Mouse (Mus musculus): Measurements from ENCODE around the gene Arpc1b.
"Not testable (repeated sequence)": the region's sequence is repeated elsewhere in the genome, so short reads cannot be mapped to it uniquely, and the experiment has no call there.

Arpc1b gene

GRCm38 (mm10) chr5:145114071-145114605 is at the start of gene Arpc1b:
Gene Arpc1b, plus strand, starts transcription at chr5:145114215.
- in situ Hi-C loops (cut with MseI, MboI), result no loop called here

GRCm38 (mm10) chr5:145064765-145065340 is 49.2 kb upstream of the Arpc1b start:
- in situ Hi-C loops (cut with MseI, MboI), result loop anchor here in 1 of 2 experiments (10.0 kb wide), 1 partner anchor 60 kb away; no protein-coding TSS in a partner anchor

- in situ Hi-C loops (cut with MseI, MboI), result loop anchor here in 1 of 2 experiments (10.0 kb wide), 1 partner anchor 64 kb away; no protein-coding TSS in a partner anchor
These were observed 45.2 kb upstream of the Arpc1b start for GRCm38 (mm10) chr5:145068863-145069262.

GRCm38 (mm10) chr5:145069707-145070106 is 44.3 kb upstream of the Arpc1b start:
- in situ Hi-C loops (cut with MseI, MboI), result loop anchor here in 1 of 2 experiments (10.0 kb wide), 1 partner anchor 65 kb away; no protein-coding TSS in a partner anchor

GRCm38 (mm10) chr5:145071342-145071741 is 42.7 kb upstream of the Arpc1b start:
- in situ Hi-C loops (cut with MseI, MboI), result no loop called here

- in situ Hi-C loops (cut with MseI, MboI), result no loop called here
These were observed 38.9 kb upstream of the Arpc1b start for GRCm38 (mm10) chr5:145075081-145075480.

- in situ Hi-C loops (cut with MseI, MboI), result no loop called here
These were observed 32.0 kb upstream of the Arpc1b start for GRCm38 (mm10) chr5:145081866-145082613.

GRCm38 (mm10) chr5:145083201-145083600 is 30.8 kb upstream of the Arpc1b start:
- in situ Hi-C loops (cut with MseI, MboI), result not testable (repeated sequence)

- in situ Hi-C loops (cut with MseI, MboI), result no loop called here
These were observed 30.2 kb upstream of the Arpc1b start, which contains the start of the genes Arpc1a and Kpna7 for GRCm38 (mm10) chr5:145083632-145084451. Gene Arpc1a, plus strand, starts transcription at chr5:145083830. Gene Kpna7, minus strand, starts transcription at chr5:145084030.

- in situ Hi-C loops (cut with MseI, MboI), result no loop called here
These were observed 29.2 kb upstream of the Arpc1b start for GRCm38 (mm10) chr5:145084822-145085221.

GRCm38 (mm10) chr5:145088186-145088585 is 25.8 kb upstream of the Arpc1b start:
- in situ Hi-C loops (cut with MseI, MboI), result no loop called here

- in situ Hi-C loops (cut with MseI, MboI), result no loop called here
These were observed 24.1 kb upstream of the Arpc1b start for GRCm38 (mm10) chr5:145089878-145090277.

- in situ Hi-C loops (cut with MseI, MboI), result no loop called here
These were observed 17.8 kb upstream of the Arpc1b start for GRCm38 (mm10) chr5:145096195-145096594.

GRCm38 (mm10) chr5:145098340-145098821 is 15.6 kb upstream of the Arpc1b start:
- in situ Hi-C loops (cut with MseI, MboI), result no loop called here

- in situ Hi-C loops (cut with MseI, MboI), result no loop called here
These were observed 13.1 kb upstream of the Arpc1b start for GRCm38 (mm10) chr5:145100960-145101359.

- in situ Hi-C loops (cut with MseI, MboI), result not testable (repeated sequence)
These were observed 12.6 kb upstream of the Arpc1b start for GRCm38 (mm10) chr5:145101451-145101850.

GRCm38 (mm10) chr5:145102706-145103105 is 11.3 kb upstream of the Arpc1b start:
- in situ Hi-C loops (cut with MseI, MboI), result no loop called here

- in situ Hi-C loops (cut with MseI, MboI), result no loop called here
These were observed 9.7 kb upstream of the Arpc1b start for GRCm38 (mm10) chr5:145104328-145104727.

- in situ Hi-C loops (cut with MseI, MboI), result no loop called here
These were observed 8.2 kb upstream of the Arpc1b start for GRCm38 (mm10) chr5:145105694-145106275.

- in situ Hi-C loops (cut with MseI, MboI), result no loop called here
These were observed 3.6 kb upstream of the Arpc1b start for GRCm38 (mm10) chr5:145110401-145110800.

GRCm38 (mm10) chr5:145112566-145112965 is 1.4 kb upstream of the Arpc1b start:
- in situ Hi-C loops (cut with MseI, MboI), result no loop called here

Data from mouse trophoblast stem cell (cell line).